8 mouse cellular contexts compared by ENCODE assay signal in genomic region chr9:4376640-4377120, GRCm38 (mm10). TPM values are rescaled to one million over a fixed set of nuclear protein-coding genes. Genes with fewer than 3 reads are reported as not detected.
DNase-seq lines count a peak whose midpoint lies in the region; ATAC-seq and TF ChIP-seq lines count a peak whose summit lies in the region.

No protein-coding gene starts in this region.

- under 1% methylated on average over 15 of the region's 15 CpGs for WGBS in heart, embryonic 10.5 days
- 0% methylated on average over 15 of the region's 15 CpGs for WGBS in forebrain, embryonic 12.5 days
- WGBS in liver, embryonic 11.5 days: 0% methylated on average over 15 of the region's 15 CpGs
- WGBS in olfactory bulb, adult 2 months: under 1% methylated on average over 15 of the region's 15 CpGs

- H3K9me3 ChIP-seq in heart, embryonic 10.5 days: no peaks in the 10 kb centered on the region
- H3K9me3 ChIP-seq in ES-Bruce4 (replicated peaks; ENCODE audit: control insufficient read depth, insufficient read depth, low read length, poor library complexity, severe bottlenecking): no peaks in the 10 kb centered on the region
- H3K9me3 ChIP-seq in forebrain, embryonic 12.5 days: no peaks in the 10 kb centered on the region
- H3K9me3 ChIP-seq in liver, embryonic 11.5 days (ENCODE audit: control insufficient read depth, low read length): no peaks in the 10 kb centered on the region

- no peak for TF ChIP-seq EP300 in ES-Bruce4 (IDR thresholded peaks at IDR 0.05; ENCODE audit: insufficient read depth, low read depth, low read length)

- H3K27ac ChIP-seq in heart, embryonic 10.5 days: peak overlapping the region; percentile 91
- no peak overlapping the region for H3K27ac ChIP-seq in ES-Bruce4 (ENCODE audit: insufficient read depth, low read length)
- H3K27ac ChIP-seq in forebrain, embryonic 12.5 days: peak overlapping the region; percentile 75
- no peak overlapping the region for H3K27ac ChIP-seq in liver, embryonic 11.5 days (ENCODE audit: low read depth, low read length)
- H3K27ac ChIP-seq in olfactory bulb, adult 2 months (ENCODE audit: insufficient read depth, low read depth, low read length): peak overlapping the region; percentile 15; the same call in 1 of the 2 replicates

- 0 out of 2 replicates have a peak, but pooled peaks cover 3% of the 10 kb centered on the region for H3K36me3 ChIP-seq in heart, embryonic 10.5 days
- H3K36me3 ChIP-seq in ES-Bruce4 (ENCODE audit: control insufficient read depth, insufficient read depth, low read length, poor library complexity, severe bottlenecking): no peaks in the 10 kb centered on the region; the same call in 1 of the 2 replicates
- 0 out of 2 replicates have a peak, but pooled peaks cover under 1% of the 10 kb centered on the region for H3K36me3 ChIP-seq in forebrain, embryonic 12.5 days (replicated peaks)
- H3K36me3 ChIP-seq in liver, embryonic 11.5 days (ENCODE audit: control insufficient read depth, insufficient read depth, low read length): no peaks in the 10 kb centered on the region

- no peak for TF ChIP-seq POLR2A in ES-Bruce4 (IDR thresholded peaks at IDR 0.05; ENCODE audit: insufficient read depth, low read length)
- no peak for TF ChIP-seq POLR2A in olfactory bulb, adult 2 months (IDR thresholded peaks at IDR 0.05; ENCODE audit: insufficient read depth, low read depth, low read length)

- ATAC-seq in forebrain, embryonic 12.5 days (ENCODE audit: low FRiP score): no peak
- ATAC-seq in liver, embryonic 11.5 days (replicated peaks; ENCODE audit: low FRiP score): no peak; the same call in 1 of the 2 replicates

- TF ChIP-seq CTCF in ES-Bruce4 (IDR thresholded peaks at IDR 0.05; ENCODE audit: low read depth, low read length): no peak
- no peak for TF ChIP-seq CTCF in olfactory bulb, adult 2 months (IDR thresholded peaks at IDR 0.05; ENCODE audit: insufficient read depth, low read depth, low read length)

- peak overlapping the region; percentile 55 for H3K9ac ChIP-seq in ES-Bruce4 (ENCODE audit: low read depth, poor library complexity, severe bottlenecking)
- peak overlapping the region; percentile 69 for H3K9ac ChIP-seq in forebrain, embryonic 12.5 days
- H3K9ac ChIP-seq in liver, embryonic 11.5 days (ENCODE audit: low read depth, low read length): peak overlapping the region; percentile 70

- H3K4me3 ChIP-seq in heart, embryonic 10.5 days: peak overlapping the region; percentile 86
- H3K4me3 ChIP-seq in ES-Bruce4 (ENCODE audit: low read depth, low read length): peak overlapping the region; percentile 87
- peak overlapping the region; percentile 74 for H3K4me3 ChIP-seq in forebrain, embryonic 12.5 days (replicated peaks)
- peak overlapping the region; percentile 78 for H3K4me3 ChIP-seq in liver, embryonic 11.5 days (ENCODE audit: low read depth, low read length)
- peak overlapping the region; percentile 86 for H3K4me3 ChIP-seq in olfactory bulb, adult 2 months (ENCODE audit: insufficient read depth, low read depth, low read length)

- H3K4me1 ChIP-seq in heart, embryonic 10.5 days: 0 out of 2 replicates have a peak, but pooled peaks cover 6% of the 10 kb centered on the region
- H3K4me1 ChIP-seq in ES-Bruce4 (ENCODE audit: control insufficient read depth, insufficient read depth, low read length): no peaks in the 10 kb centered on the region
- peaks cover 9% of the 10 kb centered on the region for H3K4me1 ChIP-seq in forebrain, embryonic 12.5 days
- peaks cover 3% of the 10 kb centered on the region; the same call in 1 of the 2 replicates for H3K4me1 ChIP-seq in liver, embryonic 11.5 days (replicated peaks; ENCODE audit: control insufficient read depth, insufficient read depth, low read length)
- H3K4me1 ChIP-seq in olfactory bulb, adult 2 months (ENCODE audit: control insufficient read depth, insufficient read depth, low read length): no peaks in the 10 kb centered on the region

- no peak for DNase-seq in heart, embryonic 10.5 days (ENCODE audit: low spot score)
- no peak for DNase-seq in heart, adult 8-10 months (ENCODE audit: low spot score)
- no peak for DNase-seq in liver, embryonic 11.5 days (ENCODE audit: low spot score)
- DNase-seq in urinary bladder, postnatal 14 days (ENCODE audit: low spot score): no peak
- no peak for DNase-seq in layer of hippocampus, adult 18-20 months (ENCODE audit: low spot score in 2 of 2)

- peak overlapping the region; percentile 64 for H3K4me2 ChIP-seq in forebrain, embryonic 12.5 days
- peak overlapping the region; percentile 63 for H3K4me2 ChIP-seq in liver, embryonic 11.5 days

- no peaks in the 10 kb centered on the region for H3K27me3 ChIP-seq in heart, embryonic 10.5 days (ENCODE audit: insufficient read depth, poor library complexity, severe bottlenecking)
- no peaks in the 10 kb centered on the region for H3K27me3 ChIP-seq in ES-Bruce4 (ENCODE audit: control insufficient read depth, insufficient read depth, low read length, poor library complexity, severe bottlenecking)
- H3K27me3 ChIP-seq in forebrain, embryonic 12.5 days: no peaks in the 10 kb centered on the region
- H3K27me3 ChIP-seq in liver, embryonic 11.5 days (replicated peaks; ENCODE audit: control insufficient read depth, insufficient read depth, low read length): no peaks in the 10 kb centered on the region

RNA-seq across cellular contexts. Expression of gene Msantd4, which starts 0.3 kb away (rescaled TPM):
- 41.2 and 43.1 TPM in 2 replicates for polyA plus RNA-seq in heart, embryonic 10.5 days (2016; fragmentation: Nextera tagmentation; extraction: Ambion mirVana)
- 10 to 100 TPM; 39.7 to 49.4 (median 44.3) TPM for total RNA-seq in heart, adult 8-10 months (2022)
- polyA plus RNA-seq in ES-Bruce4 (2011; ENCODE audit: insufficient read depth, insufficient read length, low read depth, missing spikeins): 33.9 and 35.8 TPM in 2 replicates
- polyA plus RNA-seq in forebrain, embryonic 12.5 days (2016; fragmentation: Nextera tagmentation; extraction: Ambion mirVana): 74.2 and 79.6 TPM in 2 replicates
- 23.8 and 26.8 TPM in 2 replicates for polyA plus RNA-seq in liver, embryonic 11.5 days (2014; fragmentation: Nextera tagmentation; extraction: Ambion mirVana)
- not detected in 2 replicates for polyA plus RNA-seq in olfactory bulb, adult 2 months (2012; ENCODE audit: insufficient read depth, insufficient read length, low replicate concordance, missing spikeins)
- total RNA-seq in layer of hippocampus, adult 18-20 months (2021): 10 to 100 TPM; 59.5 to 61.5 TPM

Comparison
In these comparisons a context has a peak if more than half of its experiments do, and no peak if none do; other contexts are left out.
1. H3K27ac ChIP-seq: peak in heart, embryonic 10.5 days (single experiment), forebrain, embryonic 12.5 days (single experiment) and olfactory bulb, adult 2 months (single experiment); none in ES-Bruce4 (single experiment) and liver, embryonic 11.5 days (single experiment).
2. RNA of gene Msantd4, which starts 0.3 kb away (polyA plus RNA-seq): 74.2 to 79.6 TPM in forebrain, embryonic 12.5 days, 41.2 to 43.1 TPM in heart, embryonic 10.5 days, 33.9 to 35.8 TPM in ES-Bruce4 and 23.8 to 26.8 TPM in liver, embryonic 11.5 days; not detected in olfactory bulb, adult 2 months; every median in the first group is over 10 times any median in the second.
3. Peak in every context shown above with its lines, with median percentiles within 50 percentile points of each other: H3K4me3 ChIP-seq and H3K9ac ChIP-seq.